Mouse (Mus musculus): Measurements from ENCODE around the gene Tysnd1. TPM values are rescaled to one million over a fixed set of nuclear protein-coding genes. Genes with fewer than 3 reads are reported as not detected.
A peak's percentile ranks its signal among the peaks of the same experiment; 100 is the strongest.

Tysnd1 gene
- total RNA-seq (2022) = 10 to 100 TPM; 20.2 to 22.9 (median 20.8) TPM

DNA sequence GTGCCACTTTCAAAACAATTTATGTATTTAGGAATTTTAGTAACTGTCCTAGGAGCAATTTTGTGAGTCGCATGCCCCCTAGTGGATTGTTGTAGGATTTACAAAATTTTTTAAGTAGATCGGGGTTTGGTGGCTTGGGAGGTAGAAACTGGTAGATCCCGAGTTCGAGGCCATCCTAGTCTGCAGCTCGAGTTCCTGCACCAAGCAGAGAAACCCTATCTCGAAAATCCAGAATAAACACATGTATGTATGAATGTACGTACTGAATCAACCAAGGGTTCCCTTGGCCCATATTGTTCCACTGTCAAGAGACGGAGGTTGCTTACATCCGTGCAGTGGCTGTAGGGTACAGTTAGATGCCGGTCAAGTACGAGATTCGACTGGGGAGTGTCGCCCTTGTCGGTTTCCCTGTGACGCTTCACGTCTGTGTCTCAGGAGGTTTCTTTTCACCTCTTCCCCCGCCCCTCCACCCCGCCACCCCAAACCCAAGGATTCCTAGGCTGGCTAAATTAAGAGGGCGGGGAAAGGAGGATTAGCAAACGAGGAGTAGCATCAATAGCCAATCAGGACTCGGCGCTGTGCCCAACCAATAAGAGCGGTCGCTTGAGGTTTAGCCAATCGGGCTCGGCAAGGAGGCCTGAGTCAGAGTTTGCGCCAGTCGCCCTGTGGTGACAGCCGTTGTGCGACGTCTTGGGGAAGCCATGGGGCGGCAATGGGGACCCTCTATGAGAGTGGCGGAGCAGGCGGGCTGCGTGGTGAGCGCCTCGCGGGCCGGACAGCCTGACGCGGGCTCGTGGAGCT, at the start of gene Tysnd1:
Gene Tysnd1, plus strand, starts transcription at position 645 of the 801 bp plus-strand sequence.
- DNase-seq (ENCODE audit: low spot score in 2 of 2) = peak; percentile 97 to 98

DNA sequence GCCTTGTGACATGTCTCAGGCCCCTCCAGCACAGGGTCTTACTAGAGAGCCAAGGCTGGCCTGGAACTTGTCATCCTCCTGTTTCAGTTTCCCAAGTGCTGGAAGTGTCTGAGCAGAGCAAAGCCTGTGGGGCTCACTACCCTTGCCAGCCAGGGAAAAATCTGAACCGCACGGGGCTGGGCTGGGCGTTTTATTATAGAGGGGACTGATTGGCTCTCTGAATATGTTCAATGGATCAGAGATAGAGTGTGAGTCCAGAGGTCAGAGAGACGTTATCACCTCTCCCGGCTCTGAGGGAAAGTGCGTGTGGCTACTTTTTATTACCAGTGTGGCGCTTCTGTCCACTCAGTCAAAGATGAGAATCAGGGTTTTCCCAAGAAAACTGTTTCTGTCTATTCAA, 48.8 kb upstream of the Tysnd1 start:
- no peak for DNase-seq (ENCODE audit: low spot score in 2 of 2)

DNA sequence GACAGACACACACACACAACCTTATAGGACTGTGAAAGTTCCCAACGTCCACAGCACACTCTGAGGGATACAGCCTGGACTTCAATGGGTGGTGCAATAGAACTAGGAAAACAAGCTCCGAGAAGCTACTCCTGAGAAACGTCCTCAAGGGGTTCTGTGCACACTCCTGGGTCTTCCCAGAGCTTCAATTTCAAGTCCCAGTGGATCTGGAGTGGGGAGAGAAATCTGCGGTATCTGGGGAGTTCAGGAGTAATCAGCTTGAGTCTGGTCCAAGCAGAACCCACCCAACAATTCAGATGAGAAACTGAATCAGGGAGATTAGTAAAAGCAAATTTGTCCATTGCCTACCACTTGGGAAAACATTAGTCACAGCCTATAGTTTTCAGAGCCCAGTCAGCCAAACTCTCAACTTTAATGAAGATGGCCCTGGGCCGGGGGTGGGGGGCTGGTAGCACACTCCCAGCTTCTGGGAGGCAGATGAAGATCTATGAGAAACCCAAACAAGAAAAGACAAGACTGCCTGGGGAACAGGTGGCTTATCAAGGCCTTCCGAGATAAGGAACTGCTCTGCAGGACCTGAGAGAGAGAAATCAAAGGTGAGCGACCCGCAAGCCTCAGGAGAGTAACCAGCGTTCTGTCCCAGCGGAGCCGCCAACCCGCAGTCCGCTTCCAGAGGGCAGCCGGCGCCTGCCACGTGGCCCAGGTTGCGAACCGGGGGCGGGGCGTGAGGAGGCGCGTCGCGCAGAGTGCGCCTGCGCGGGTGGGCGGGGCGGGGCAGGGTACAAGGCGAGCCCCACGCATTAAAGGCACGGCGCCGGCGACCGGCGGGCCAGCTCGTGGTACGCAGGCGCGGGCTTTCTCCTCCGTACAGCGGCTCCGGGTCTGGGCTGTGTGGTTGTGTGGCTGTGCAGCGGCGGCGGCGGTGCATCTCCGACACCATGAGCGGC, 47.3 kb upstream of the Tysnd1 start, which contains the start of gene Ppa1:
Gene Ppa1, plus strand, starts transcription at position 763 of the 947 bp plus-strand sequence.
- peak; percentile 64 to 82 for DNase-seq (ENCODE audit: low spot score in 2 of 2)

DNA sequence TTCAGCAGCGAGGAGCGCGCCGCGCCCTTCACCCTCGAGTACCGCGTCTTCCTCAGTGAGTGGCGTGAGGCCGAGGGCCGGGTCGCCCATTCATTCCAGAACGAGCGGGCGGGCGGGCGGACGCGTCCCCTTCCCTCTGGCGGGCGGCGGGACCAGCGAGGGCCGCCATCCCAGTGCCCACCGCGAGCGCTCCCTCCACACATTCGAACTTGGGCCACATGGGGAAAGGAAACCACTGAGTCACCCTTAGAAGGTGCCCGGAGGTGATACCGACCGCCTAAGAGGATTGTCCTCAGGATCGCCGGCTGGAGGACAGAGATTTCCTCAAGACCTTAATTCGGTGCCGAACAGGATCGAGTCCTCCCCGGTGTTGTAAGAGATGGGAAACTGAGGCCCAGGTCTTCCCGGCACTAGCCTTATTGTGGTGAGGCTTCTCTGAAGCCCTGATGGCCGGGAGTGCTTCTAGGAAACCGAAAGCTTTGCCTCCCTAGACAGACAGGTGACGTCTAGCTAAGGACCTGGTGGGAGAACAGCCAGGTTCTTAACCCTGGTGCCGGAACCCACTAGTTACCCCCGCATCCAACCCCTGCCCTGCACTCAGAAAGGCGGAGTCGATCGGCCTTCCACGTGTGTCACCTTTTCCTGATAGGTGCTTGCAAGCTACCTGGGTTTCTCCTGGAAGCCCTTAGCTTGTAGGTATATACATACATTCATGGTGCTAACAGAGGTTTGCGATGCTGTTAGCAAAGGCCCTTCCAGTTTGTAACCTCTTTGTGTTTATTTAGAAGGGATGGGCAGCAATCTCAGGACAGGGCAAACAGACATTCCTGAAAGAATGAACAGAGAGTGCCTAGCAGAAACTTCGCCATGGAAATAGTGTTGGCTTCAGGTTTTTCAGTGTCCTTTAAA, 46.3 kb upstream of the Tysnd1 start:
- no peak for DNase-seq (ENCODE audit: low spot score in 2 of 2)

DNA sequence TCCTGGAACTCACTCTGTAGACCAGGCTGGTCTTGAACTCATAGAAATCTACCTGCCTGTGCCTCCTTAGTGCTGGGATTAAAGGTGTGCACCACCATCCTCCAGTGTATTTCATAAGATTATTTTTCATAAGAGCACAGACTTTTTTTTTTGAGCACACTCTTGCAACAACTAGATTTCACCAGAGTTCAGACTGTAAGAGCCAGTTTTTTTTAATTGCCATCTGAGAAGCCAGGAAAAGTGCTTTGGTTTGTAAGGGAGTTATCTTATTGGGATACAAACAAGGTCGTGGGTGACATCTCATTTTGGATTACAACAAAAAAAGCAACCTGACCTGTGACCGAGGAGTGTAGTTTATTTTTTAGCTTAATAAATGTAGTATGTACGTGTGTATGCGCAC, 41.2 kb upstream of the Tysnd1 start:
- no peak for DNase-seq (ENCODE audit: low spot score in 2 of 2)

DNA sequence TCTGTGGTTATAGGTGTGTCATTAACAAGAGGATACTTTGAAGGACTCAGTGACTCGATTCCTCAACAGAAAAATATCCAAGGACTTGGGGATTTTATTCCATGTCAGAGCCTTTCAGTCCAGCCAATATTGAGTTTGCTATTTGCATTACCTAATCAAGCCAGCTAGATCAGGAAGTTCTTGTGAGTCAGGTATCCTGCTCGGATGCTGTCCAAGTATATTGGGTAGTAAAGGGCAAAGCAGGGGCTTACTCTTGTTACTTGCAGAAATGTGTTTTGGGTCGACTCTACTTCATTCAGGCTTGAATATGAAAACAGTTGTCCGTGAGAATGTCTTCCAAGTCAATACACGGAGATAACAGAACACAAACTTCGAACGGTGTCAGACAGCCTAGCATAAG, 40.6 kb upstream of the Tysnd1 start:
- DNase-seq (ENCODE audit: low spot score in 2 of 2) = no peak

DNA sequence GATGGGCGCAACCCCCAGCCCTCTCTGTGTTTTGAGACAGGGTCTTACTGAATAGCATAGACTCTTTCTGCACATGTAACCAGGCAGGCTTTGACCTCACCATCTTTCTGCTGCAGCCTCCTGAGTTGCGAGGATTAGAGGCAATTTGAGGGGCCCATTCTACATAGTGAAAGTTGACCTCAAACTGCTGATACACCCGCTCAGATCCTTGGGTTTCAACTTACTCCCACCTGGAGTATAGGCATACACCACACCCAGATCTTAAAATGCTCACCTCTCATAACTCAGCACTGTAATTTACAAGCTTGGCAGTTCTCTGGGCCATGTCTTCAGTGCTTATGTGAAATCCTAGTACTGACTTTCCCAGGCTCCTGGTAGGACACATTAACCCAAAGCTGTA, 40.1 kb upstream of the Tysnd1 start:
- no peak for DNase-seq (ENCODE audit: low spot score in 2 of 2)

DNA sequence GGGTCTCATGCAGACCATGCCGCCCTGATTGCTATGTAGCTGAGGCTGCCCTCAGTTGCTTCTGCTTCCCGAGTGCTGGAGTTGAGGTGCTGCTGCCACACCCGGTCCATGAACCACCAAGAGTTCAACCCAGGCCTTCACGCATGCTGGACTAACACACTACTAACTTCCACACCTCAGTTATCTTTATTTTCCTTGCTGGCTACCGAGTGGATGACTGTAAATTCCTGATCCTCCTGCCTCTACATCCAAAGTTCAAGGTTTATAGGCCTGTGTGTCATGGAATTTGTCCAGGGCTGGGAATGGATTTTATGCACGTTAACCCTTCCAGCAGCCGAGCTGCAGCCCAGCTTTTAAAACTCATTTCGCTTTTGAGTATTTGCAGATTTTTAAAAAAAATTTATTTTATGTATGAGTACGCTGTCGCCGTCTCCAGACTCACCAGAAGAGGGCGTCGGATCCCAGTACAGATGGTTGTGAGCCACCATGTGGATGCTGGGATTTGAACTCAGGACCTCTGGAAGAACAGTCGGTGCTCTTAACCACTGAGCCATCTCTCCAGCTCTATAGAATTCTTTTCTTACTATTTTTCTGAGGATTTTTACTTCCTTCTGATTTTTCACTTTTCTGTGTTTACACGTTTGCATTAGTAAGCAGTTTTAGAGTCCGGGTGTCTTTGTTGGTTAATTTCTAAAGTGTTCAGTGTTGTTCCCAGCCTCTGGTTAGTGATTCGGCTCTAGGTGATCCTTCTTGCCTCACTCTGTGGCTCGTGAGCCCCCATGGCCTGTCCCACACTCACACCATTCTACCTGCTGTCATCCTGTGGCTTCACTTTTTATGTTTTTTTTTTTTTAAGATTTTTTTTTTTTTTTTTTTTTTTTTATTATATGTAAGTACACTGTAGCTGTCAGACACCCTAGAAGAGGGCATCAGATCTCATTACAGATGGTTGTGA, 38.1 kb upstream of the Tysnd1 start:
- DNase-seq (ENCODE audit: low spot score in 2 of 2) = no peak

DNA sequence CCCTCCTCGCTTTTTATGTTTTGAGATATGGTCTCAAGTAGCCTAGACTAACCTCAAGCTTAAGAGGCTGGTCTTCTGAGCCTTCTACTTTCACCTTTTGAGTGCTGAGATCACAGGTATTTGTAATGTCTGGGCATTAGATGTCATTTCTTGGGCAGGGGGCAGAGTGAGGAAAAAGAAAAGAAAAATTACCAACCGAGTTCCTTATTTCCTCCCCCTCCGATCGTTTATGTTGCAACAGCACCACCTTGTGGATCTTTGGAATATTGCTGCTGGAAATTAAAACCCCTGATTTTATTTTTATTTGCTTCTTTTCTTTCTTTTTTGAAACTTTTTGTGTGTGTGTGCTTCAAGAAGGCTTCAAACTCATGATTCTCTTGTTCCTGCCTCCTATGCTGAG, 37.3 kb upstream of the Tysnd1 start:
- no peak for DNase-seq (ENCODE audit: low spot score in 2 of 2)

DNA sequence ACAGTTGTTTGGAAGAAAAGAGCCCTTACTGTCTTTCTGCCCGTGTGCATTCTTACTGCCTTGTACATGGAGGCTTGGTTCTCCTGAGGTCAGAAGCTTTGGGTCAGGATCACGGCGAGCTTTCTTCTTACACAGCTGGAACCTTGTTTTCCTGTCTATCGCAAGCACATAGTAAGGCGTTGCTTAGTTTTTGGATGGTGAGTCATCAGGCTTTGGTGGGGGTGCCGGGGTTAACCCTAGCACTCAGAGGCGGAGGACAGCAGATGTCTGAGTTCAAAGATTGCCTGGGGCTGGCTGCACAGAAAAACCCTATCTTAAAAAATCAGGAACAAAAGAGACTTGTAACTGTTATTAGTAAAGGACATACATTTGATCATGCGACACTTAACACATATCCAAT, 33.4 kb upstream of the Tysnd1 start:
- no peak for DNase-seq (ENCODE audit: low spot score in 2 of 2)

DNA sequence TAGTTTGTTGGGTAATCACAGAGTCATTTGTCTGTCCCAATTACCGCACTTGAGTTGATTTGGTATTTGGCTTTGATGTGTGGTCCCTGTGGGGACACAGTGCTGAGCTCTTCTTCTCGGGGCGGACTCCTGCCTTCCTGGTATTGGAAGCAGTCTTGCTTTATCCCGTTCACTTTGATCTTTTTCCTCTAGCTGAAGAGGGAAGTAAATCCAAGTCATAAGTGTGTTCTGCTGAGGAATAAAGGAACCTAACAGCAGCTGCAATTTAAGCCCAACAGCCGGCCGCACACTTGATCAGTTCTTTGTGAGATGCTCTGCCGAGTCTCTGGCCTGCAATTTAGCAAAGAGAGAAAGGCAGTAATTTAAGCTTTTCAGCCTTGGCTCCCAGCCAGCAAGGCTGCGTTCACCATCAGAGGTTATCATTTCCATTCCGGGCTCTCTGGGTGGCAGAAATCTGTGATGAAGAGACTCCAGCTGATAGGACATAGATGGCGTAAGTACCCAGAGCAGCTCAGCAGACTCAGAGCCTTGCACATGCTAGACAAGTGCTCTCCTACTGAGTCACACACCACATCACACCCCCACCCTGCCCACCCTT, 32.8 kb upstream of the Tysnd1 start:
- DNase-seq (ENCODE audit: low spot score in 2 of 2) = peak in 1 of 2 experiments; percentile 18

DNA sequence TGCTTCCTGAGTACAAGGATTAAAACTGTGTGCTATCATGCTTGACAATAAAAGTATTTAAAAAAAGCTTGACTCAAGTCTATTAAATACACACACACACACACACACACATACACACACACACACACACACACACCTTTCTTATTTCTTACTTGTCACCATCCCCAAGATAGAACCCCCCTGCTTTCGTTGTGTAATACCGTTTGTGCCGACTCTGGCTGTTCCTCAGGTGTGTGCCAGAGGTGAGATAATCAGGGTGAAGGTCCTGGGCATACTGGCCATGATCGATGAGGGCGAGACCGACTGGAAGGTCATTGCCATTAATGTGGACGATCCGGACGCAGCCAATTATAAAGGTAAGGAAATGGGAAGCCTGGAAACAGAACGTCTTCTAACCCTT, 30.2 kb upstream of the Tysnd1 start:
- no peak for DNase-seq (ENCODE audit: low spot score in 2 of 2)

DNA sequence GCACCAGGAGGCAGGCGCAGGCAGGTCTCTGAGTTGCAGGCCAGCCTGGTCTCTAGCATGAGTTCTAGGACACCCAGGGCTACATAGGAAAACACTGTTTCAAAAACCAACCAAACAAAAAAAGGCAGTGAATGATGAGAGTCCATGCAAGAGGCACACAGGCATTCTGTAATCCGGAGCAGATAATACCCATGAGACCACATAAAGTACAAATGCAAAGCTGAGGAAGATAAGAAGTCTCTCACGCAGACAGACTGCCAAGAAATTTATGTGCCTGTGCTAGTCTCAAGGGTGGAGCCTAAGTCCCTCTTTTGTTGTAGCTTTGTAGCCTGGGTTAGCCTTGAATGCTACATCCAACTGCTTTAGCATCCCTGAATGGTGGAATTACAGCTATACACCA, 29.7 kb upstream of the Tysnd1 start:
- DNase-seq (ENCODE audit: low spot score in 2 of 2) = no peak

DNA sequence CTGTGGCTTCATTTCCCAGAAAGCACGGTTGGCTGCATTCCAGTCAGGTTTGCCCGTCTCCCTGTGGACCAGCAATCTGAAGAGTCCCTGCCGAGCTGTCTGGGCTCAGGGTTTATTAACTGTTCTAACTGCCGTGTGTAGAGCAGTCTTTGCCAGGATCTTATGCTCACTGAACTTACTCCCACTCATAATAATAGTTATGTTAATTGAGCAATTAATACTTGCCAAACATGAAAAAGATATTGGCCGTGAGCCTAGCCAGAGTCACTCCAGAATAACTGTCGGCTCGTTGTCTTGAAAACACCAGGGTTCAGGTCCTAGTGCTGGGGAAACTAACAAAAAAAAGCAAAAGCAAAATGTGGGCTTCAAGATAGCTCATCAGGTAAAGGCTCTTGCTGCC, 26.0 kb upstream of the Tysnd1 start:
- no peak for DNase-seq (ENCODE audit: low spot score in 2 of 2)

DNA sequence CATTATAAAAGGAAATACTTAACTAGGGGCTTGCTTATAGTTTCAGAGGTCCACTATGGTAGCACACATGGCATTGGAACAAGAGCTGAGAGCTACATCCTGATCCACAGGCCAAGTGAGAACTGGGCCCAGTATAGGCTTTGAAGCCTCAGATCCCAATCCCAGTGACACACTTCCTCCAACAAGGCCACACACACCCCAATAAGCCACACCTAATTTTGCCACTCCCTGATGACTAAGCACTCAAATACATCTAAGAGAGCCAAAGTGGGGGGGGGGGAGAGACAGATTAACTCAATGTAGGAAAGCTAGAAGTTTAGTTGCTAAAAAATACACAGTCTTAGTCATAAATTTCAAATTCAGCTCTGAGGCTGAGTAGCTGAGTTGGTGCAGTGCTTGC, 25.4 kb upstream of the Tysnd1 start:
- no peak for DNase-seq (ENCODE audit: low spot score in 2 of 2)

DNA sequence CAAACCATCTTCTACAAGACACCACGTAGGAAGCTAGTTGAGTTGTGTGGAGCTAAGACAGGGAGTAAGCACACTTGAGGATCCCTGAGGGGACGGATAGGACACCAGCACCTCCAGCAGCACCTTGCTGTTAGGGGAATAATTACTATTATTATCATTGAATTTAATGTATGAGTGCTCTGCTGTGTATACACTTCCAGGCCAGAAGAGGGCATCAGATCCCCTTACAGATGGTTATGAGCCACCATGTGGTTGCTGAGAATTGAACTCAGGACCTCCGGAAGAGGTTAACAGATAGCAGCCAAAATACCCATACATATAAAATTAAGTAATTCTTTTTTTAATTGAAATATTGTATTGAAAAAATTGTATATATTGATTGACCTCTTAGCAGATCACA, 24.6 kb upstream of the Tysnd1 start:
- no peak for DNase-seq (ENCODE audit: low spot score in 2 of 2)

DNA sequence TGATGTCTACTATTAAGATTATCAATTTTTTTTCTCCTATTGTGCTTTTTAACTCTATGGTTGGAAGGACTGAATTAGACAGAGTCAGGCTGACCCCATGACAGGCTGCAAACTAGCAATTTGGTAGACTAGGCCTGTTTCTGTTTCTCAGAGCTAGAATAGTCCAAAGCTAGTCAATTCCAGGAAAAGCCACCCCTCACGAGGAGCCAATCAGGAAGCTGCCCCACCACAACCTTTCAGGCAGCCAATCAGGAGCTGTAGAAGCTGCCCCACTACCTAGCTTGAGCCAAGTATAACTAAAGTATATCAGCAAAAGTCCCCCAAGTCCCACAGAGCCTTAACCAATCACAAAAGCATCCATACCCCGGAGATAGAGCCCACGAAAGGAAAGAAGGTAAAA, 19.4 kb upstream of the Tysnd1 start:
- DNase-seq (ENCODE audit: low spot score in 2 of 2) = no peak

DNA sequence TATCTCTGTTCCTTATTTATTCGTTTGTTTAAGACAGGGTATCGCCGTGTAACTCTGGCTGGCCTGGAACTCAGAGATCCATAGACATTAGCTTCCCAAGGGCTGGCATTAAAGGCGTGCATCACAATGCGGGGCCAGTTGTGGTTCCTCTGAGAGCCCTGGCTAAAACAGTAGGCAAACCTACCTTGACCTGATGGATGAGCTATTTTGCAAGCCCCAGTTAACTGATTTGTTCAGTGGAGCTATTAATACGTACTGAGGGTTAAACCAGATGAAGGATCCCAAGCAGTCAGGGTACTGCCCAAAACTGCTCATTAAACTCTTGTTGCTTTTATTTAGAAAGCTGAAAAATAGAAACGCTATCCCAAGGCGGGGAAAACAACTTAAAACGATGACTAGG, 15.8 kb upstream of the Tysnd1 start:
- DNase-seq (ENCODE audit: low spot score in 2 of 2) = no peak

DNA sequence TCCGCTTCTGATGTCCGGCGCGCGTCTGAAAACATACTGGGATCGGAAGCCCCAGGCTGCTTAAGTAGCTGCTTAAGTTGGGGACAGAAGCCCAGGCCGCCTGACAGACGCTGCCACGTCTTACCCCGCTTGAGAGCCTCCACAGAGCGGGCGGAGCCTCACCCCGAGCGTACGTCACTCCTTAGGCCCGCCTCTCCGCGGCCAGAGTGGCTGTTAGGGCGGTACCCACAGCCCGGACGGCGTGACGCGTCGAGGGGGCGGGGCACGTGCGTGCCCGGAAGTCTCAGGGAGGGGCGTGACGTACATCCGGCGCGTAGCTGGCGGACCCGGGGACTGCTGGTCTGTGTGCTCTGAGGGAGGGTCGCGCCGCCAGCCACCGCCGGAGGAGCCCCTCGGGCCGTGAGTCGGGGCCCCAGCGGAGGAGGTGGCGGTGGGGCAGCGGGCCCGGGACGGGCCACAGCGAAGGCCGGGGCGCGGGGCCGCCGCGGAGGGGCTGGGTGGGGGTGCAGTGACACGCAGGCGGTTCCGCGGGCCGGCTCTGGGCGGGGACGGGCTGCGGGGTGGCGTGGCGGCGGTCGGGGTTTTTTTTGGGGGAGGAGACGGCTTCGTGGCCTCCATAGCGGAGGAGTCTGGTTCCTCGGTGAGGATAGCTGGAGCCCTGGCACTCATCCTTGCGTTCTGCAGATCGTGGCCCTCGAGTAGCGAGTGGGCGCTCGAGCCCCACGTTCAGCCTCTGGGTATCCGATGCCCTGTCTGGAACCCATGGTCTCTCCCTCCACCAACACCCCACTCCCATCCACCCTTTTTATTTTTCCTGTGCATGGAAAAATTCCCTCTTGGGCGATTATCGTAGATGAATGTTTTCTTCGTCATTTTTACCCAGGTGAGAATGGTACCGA, 15.1 kb upstream of the Tysnd1 start, which contains the start of gene Sar1a:
Gene Sar1a, plus strand, starts transcription at position 285 of the 899 bp plus-strand sequence.
- DNase-seq (ENCODE audit: low spot score in 2 of 2) = peak; percentile 97 to 98
